Mouse (Mus musculus) kidney, embryonic 15.5 days (tissue): ENCODE results near the gene Kazn. TPM values are rescaled to one million over a fixed set of nuclear protein-coding genes. Genes with fewer than 3 reads are reported as not detected.

ENCODE experiments used
- ATAC-seq: fragments of 200-750 bp; cut with Nextera tagmentation; replicated peaks from 2 replicates; pipeline ENCODE4 v1.8.0; 2017; ENCODE audit warnings: moderate TSS enrichment; ENCODE audit not compliant: low FRiP score
- H3K27ac ChIP-seq: fragments of 300-500 bp; sonication (generic); 2 replicates; pipeline ENCODE4 v1.5.1; 2015; ENCODE audit warnings: mild to moderate bottlenecking, inconsistent platforms
- H3K27me3 ChIP-seq: fragments of 300-500 bp; sonication (generic); 2 replicates; pipeline ENCODE4 v1.6.1; 2015; ENCODE audit warnings: inconsistent platforms
- H3K36me3 ChIP-seq: fragments of 300-500 bp; sonication (generic); 2 replicates; pipeline ENCODE4 v1.6.1; 2015; ENCODE audit warnings: inconsistent platforms
- H3K4me1 ChIP-seq: fragments of 300-500 bp; sonication (generic); 2 replicates; pipeline ENCODE4 v1.6.1; 2015; ENCODE audit warnings: inconsistent platforms
- H3K4me2 ChIP-seq: fragments of 300-500 bp; sonication (generic); 2 replicates; pipeline ENCODE4 v1.6.1; 2015; ENCODE audit warnings: moderate library complexity, mild to moderate bottlenecking, inconsistent platforms
- H3K4me3 ChIP-seq: fragments of 300-500 bp; sonication (generic); replicated peaks from 2 replicates; pipeline ENCODE4 v1.5.1; 2015; ENCODE audit warnings: mild to moderate bottlenecking, inconsistent platforms
- H3K9ac ChIP-seq: fragments of 300-500 bp; sonication (generic); 2 replicates; pipeline ENCODE4 v1.6.1; 2015; ENCODE audit warnings: mild to moderate bottlenecking, inconsistent platforms
- H3K9me3 ChIP-seq: fragments of 300-500 bp; sonication (generic); replicated peaks from 2 replicates; pipeline ENCODE4 v1.6.1; 2016; ENCODE audit warnings: inconsistent platforms
- WGBS: fragments of 180-500 bp; shearing (Covaris S2); methylation state at CpG from one replicate; pipeline ENCODE4 v1.1.7; 2015; ENCODE audit warnings: mixed read lengths; 5-methylcytosine and 5-hydroxymethylcytosine counted together
- polyA plus RNA-seq: library from polyadenylated mRNA; unstranded; fragments of >200 nt; fragmentation: Nextera tagmentation; extraction: Ambion mirVana; gene quantifications from 2 replicates; pipeline ENCODE4 v1.2.1, GENCODE M21; 2015

The Kazn gene
- polyA plus RNA-seq, 1 experiment from 2014 or later: 15.9 TPM

DNA sequence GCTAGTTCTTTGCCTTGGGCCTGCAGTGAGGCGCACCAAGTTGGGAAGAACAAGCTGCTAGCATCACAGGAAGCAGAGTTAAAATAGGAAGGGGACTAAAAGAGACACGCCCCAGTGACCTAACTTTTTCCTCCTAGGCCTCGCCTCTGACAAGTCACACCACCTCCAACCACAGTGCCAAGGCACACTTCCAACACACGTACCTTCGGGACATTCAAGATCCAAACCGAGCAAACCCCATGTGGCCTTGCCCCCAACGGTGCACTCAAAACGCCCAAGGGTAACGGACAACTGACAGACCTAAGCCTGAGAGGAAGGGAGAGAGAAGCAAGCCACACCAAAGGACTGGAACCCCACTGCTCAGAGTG is 53.7 kb downstream of the Kazn start:
- H3K27me3 ChIP-seq: no peaks in the 10 kb centered on the region
- 0 out of 2 replicates have a peak, but pooled peaks cover 5% of the 10 kb centered on the region for H3K36me3 ChIP-seq
- no peak overlapping the region for H3K4me3 ChIP-seq
- 85% methylated on average over 9 of the region's 9 CpGs for WGBS
- H3K9ac ChIP-seq: no peak overlapping the region
- H3K4me1 ChIP-seq: peaks cover 43% of the 10 kb centered on the region
- H3K27ac ChIP-seq: peak overlapping the region; percentile 77
- H3K4me2 ChIP-seq: no peak overlapping the region
- ATAC-seq: no peak
- H3K9me3 ChIP-seq: 0 out of 2 replicates have a peak, but pooled peaks cover 3% of the 10 kb centered on the region

DNA sequence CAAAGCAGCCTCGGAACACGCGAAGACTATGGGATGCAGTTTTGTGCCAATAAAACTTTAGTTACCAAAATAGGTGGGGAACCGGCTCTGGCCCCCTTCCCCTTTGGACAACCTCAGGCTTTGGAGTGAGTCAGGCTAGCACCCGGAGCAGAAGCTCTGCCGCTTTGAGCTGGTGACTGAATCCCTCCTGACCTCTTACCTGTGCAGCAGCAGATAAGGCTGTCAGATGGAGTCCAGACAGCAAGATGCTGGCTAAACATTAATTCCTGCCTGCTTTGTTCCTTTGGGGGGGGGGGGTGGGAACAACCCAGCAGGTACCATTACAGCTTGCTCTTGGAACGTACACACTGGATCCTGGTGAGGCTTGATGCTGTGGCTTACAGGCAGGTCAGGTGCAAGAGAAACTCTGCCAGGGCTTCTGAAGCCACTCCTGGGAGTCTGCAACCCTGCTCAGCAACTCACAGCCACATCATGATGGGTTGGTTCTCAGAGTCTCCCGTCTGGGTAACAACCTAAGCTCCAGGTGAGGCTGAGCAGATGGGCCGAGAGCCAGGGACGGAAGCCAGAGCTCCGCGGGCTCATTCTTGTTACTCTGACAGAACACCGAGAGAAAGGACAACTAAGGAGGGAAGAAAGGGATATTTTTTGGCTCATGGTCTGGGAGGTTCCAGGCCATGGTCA is 54.2 kb downstream of the Kazn start:
- no peak overlapping the region for H3K4me3 ChIP-seq
- ATAC-seq: no peak
- H3K27me3 ChIP-seq: no peaks in the 10 kb centered on the region
- no peak overlapping the region for H3K4me2 ChIP-seq
- H3K9ac ChIP-seq: no peak overlapping the region
- 0 out of 2 replicates have a peak, but pooled peaks cover 3% of the 10 kb centered on the region for H3K9me3 ChIP-seq
- peak overlapping the region; percentile 77 for H3K27ac ChIP-seq
- WGBS: 83% methylated on average over 13 of the region's 13 CpGs
- peaks cover 48% of the 10 kb centered on the region for H3K4me1 ChIP-seq
- 0 out of 2 replicates have a peak, but pooled peaks cover 5% of the 10 kb centered on the region for H3K36me3 ChIP-seq

DNA sequence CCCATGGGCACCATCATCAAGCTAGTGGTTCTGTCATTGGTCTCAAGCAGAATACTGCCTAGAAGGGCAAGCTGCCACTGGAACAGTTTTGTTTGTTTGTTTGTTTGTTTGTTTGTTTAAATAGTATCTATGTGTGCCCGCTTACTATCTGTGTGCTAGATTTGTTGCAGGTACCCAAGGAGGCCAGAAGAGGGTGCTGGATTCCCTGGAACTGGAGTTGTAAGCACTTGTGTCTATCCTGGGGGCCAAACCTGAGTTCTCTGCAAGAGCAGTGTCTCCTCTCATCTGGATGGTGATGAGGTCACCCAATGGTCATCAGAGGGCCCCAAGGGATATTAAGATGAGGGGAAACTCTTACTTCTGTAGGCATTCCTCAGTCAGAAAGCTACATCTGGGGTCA is 55.6 kb downstream of the Kazn start:
- H3K36me3 ChIP-seq: 0 out of 2 replicates have a peak, but pooled peaks cover 5% of the 10 kb centered on the region
- H3K4me2 ChIP-seq: no peak overlapping the region
- no peak overlapping the region for H3K9ac ChIP-seq
- H3K27me3 ChIP-seq: no peaks in the 10 kb centered on the region
- H3K9me3 ChIP-seq: 0 out of 2 replicates have a peak, but pooled peaks cover 3% of the 10 kb centered on the region
- ATAC-seq: no peak
- WGBS: 85% methylated on average over 1 of the region's 1 CpGs
- H3K4me3 ChIP-seq: no peak overlapping the region
- H3K27ac ChIP-seq: no peak overlapping the region
- peaks cover 62% of the 10 kb centered on the region for H3K4me1 ChIP-seq

DNA sequence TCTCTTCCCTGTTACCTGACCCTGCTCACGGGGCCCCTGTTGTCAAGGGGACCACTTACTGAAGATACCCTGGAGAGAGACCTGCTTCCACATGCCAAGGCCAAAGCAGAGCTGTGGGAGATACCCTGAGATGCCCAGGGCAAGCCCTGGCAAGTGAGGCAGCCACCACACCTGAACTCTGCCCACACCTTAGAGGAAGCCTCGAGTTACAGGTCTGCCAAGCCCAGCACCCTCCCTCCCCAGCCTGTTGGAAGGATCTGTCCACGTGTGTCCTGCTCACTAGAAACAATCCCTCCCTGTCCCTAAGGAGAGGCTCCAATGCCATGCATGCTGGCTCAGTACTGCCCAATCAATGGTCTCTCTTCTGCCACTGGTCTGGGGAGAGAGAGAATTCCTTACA is 56.2 kb downstream of the Kazn start:
- H3K4me1 ChIP-seq: peaks cover 62% of the 10 kb centered on the region
- no peak overlapping the region for H3K9ac ChIP-seq
- H3K4me2 ChIP-seq: no peak overlapping the region
- WGBS: 67% methylated on average over 3 of the region's 3 CpGs
- H3K4me3 ChIP-seq: no peak overlapping the region
- H3K27me3 ChIP-seq: no peaks in the 10 kb centered on the region
- H3K9me3 ChIP-seq: 0 out of 2 replicates have a peak, but pooled peaks cover 3% of the 10 kb centered on the region
- no peak overlapping the region for H3K27ac ChIP-seq
- ATAC-seq: no peak
- 0 out of 2 replicates have a peak, but pooled peaks cover 5% of the 10 kb centered on the region for H3K36me3 ChIP-seq

DNA sequence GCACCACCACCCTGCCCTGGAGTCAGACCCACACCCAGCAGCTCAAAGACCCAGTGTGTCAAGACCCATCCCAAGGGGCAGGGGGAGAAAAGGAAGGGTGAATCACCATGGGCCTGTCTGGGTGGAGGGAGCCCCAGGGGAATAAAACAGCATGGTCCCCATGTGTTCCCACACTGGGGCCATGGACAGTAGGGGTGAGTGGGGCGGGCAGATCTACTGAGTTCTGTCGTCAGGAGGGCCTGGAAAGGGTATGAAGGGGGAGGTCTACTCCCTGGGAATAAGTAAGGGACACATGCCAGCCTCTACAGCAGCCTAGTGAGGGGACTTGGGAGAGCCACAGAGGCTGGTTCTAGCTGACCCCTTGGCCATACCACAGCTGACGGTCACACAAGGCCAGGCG is 57.6 kb downstream of the Kazn start:
- H3K27ac ChIP-seq: 0 out of 2 replicates have a peak overlapping the region, but pooled peaks have one; percentile 89
- 0 out of 2 replicates have a peak, but pooled peaks cover 3% of the 10 kb centered on the region for H3K9me3 ChIP-seq
- H3K9ac ChIP-seq: no peak overlapping the region
- H3K4me3 ChIP-seq: no peak overlapping the region
- no peak overlapping the region for H3K4me2 ChIP-seq
- WGBS: 81% methylated on average over 4 of the region's 4 CpGs
- peaks cover 59% of the 10 kb centered on the region for H3K4me1 ChIP-seq
- H3K36me3 ChIP-seq: peaks cover 11% of the 10 kb centered on the region; the same call in 1 of the 2 replicates
- H3K27me3 ChIP-seq: no peaks in the 10 kb centered on the region
- ATAC-seq: no peak

DNA sequence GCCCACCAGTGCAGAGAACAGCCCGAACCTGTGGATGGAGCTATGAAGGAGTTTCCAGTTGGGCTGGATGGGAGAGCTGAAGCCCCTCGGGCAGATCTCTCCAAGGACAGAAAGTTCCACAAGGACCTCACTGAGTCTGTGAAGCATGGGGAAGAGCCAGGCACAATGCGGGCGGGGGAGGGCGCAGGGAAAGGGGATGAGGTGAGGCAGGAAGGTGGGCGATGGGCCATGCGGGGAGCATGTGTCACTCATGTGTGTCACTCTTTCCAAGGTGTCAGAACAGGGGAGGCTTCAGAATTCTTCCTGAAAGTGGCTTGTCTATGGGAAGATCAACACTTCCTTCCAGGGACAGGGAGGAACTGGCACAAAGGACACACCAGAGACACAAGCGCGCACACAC is 58.3 kb downstream of the Kazn start:
- H3K4me1 ChIP-seq: peaks cover 56% of the 10 kb centered on the region
- H3K9ac ChIP-seq: no peak overlapping the region
- no peak overlapping the region for H3K4me2 ChIP-seq
- peaks cover 9% of the 10 kb centered on the region; the same call in 1 of the 2 replicates for H3K36me3 ChIP-seq
- H3K4me3 ChIP-seq: no peak overlapping the region
- WGBS: 66% methylated on average over 9 of the region's 9 CpGs
- no peaks in the 10 kb centered on the region for H3K27me3 ChIP-seq
- no peaks in the 10 kb centered on the region for H3K9me3 ChIP-seq
- peak overlapping the region; percentile 89 for H3K27ac ChIP-seq
- no peak; the same call in 1 of the 2 replicates for ATAC-seq

DNA sequence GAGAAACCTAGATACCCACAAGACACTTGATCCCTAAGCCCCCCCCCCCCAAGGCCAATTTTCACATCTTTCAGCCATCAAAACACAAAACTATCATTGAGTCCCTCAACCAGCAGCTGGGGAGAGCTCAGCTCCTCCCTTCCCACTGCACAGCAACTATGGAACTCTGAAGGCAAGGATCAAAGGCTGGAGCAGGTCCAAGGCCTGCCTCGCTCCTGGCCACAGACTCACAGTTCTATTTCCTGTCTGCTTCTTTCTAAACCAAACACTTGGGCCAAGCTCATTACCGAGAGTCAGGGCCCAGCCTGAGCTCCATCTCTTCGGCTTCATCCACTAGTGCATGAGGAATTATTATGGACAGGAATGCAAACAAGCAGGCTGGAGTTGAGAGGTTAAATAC is 58.9 kb downstream of the Kazn start:
- Histone ChIP-seq H3K36me3 (peaks cover 6% of the 10 kb centered on the region; the same call in 1 of the 2 replicates), H3K9me3 (no peaks in the 10 kb centered on the region), H3K9ac (no peak overlapping the region), H3K4me2 (no peak overlapping the region), H3K27me3 (no peaks in the 10 kb centered on the region), H3K27ac (peak overlapping the region; percentile 89), H3K4me1 (peaks cover 53% of the 10 kb centered on the region), H3K4me3 (no peak overlapping the region)
- peak; percentile 67 for ATAC-seq
- WGBS: 10% methylated on average over 3 of the region's 3 CpGs

DNA sequence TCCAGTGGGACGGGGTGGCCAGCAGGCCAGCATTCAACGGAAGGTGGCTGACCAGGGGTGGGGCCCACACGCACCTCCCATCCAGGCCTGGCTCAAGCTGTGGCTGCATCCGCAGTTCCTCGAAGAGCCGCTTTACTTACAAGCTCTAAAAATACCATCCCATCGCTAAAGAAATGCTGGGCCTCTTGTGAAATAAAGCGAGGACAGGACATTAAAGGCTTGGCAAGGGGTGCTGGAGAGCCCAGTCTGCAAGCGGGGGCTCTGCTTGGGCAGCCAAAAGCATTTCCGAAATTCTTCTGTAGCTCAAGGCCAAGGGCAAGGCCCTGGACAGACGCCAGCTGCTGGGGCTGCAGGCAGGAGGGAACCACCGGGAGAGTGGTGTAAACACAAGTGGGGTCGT is 59.7 kb downstream of the Kazn start:
- Histone ChIP-seq H3K4me3 (no peak overlapping the region), H3K27me3 (no peaks in the 10 kb centered on the region), H3K4me1 (peaks cover 55% of the 10 kb centered on the region), H3K27ac (peak overlapping the region; percentile 89), H3K9me3 (no peaks in the 10 kb centered on the region), H3K4me2 (0 out of 2 replicates have a peak overlapping the region, but pooled peaks have one; percentile 12), H3K9ac (no peak overlapping the region), H3K36me3 (peaks cover 6% of the 10 kb centered on the region; the same call in 1 of the 2 replicates)
- peak; percentile 43; the same call in 1 of the 2 replicates for ATAC-seq
- 20% methylated on average over 13 of the region's 13 CpGs for WGBS

DNA sequence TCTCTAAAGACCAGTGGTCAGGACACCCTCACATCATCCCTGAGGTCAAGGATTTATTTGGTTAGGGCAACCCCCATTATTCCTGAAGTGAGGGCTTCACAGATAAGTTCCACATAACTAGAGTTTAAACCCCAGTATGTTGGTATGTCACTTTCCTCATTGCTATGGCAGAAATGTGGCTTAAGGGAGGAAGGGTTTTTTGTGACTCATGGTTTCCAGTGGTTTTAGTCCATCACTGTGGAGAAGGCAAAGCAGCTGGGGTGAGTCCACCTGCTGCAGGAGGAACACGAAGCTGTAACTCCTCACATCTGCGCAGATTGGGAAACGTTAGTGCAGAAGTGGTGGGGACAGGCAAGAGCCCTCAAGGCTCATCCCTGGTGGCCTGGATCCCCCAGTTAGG is 62.5 kb downstream of the Kazn start:
- no peak for ATAC-seq
- no peak overlapping the region for H3K4me2 ChIP-seq
- H3K9ac ChIP-seq: no peak overlapping the region
- WGBS: 92% methylated on average over 3 of the region's 3 CpGs
- H3K27ac ChIP-seq: no peak overlapping the region
- peaks cover 72% of the 10 kb centered on the region for H3K4me1 ChIP-seq
- peaks cover 6% of the 10 kb centered on the region; the same call in 1 of the 2 replicates for H3K36me3 ChIP-seq
- H3K9me3 ChIP-seq: no peaks in the 10 kb centered on the region
- no peak overlapping the region for H3K4me3 ChIP-seq
- no peaks in the 10 kb centered on the region for H3K27me3 ChIP-seq

DNA sequence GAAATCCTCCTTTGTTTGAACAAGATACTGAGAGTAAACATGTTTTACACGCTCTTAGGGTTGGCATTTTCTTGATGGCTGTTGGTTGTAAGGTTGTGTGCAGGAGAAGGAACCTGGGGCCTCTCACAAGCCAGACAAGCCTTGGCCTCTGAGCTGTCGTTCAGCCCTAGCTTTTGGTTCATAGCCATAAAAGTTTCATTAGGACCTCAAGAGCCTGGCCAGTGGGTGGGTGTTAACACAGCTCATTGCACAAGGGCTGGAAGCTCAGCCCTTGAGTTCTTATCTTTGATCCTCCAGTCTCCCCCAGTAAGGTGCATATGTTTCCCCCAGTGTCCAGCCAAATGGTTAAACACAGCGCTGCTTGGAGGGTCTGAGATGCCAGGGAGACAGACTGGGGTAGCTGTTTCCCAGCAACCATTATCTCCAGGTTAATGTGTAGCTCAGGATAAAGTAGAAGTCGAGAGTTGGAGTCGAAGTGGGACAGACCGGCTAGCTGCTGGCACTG is 65.2 kb downstream of the Kazn start:
- no peak overlapping the region for H3K4me3 ChIP-seq
- H3K9me3 ChIP-seq: no peaks in the 10 kb centered on the region
- ATAC-seq: peak; percentile 74
- H3K36me3 ChIP-seq: peaks cover 6% of the 10 kb centered on the region; the same call in 1 of the 2 replicates
- 21% methylated on average over 6 of the region's 6 CpGs for WGBS
- H3K9ac ChIP-seq: no peak overlapping the region
- H3K4me1 ChIP-seq: peaks cover 66% of the 10 kb centered on the region
- no peak overlapping the region for H3K4me2 ChIP-seq
- H3K27me3 ChIP-seq: no peaks in the 10 kb centered on the region
- peak overlapping the region; percentile 90 for H3K27ac ChIP-seq

DNA sequence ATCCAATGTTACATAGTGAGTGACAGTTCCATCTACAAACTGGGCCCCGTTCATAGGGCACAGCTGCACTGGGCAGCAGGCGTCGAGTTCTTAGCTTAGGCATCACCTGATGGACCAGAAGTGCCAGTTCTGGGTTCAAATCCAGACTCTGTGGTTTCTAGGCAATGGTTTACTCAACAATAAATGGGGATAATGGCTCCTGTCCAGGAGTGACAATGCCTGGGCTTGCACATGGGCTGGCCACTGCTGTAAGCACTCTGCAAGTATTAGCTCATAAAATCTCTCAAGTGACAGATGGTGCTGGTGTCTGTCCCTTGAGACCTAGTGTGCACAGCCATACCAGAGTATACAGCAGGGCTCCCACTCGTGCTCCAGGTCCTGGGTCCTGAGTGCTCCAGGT is 66.3 kb downstream of the Kazn start:
- 80% methylated on average over 4 of the region's 4 CpGs for WGBS
- Histone ChIP-seq H3K4me1 (peaks cover 68% of the 10 kb centered on the region), H3K4me2 (no peak overlapping the region), H3K9me3 (no peaks in the 10 kb centered on the region), H3K36me3 (peaks cover 6% of the 10 kb centered on the region; the same call in 1 of the 2 replicates), H3K27me3 (no peaks in the 10 kb centered on the region), H3K9ac (no peak overlapping the region), H3K27ac (peak overlapping the region; percentile 90), H3K4me3 (no peak overlapping the region)
- ATAC-seq: no peak

DNA sequence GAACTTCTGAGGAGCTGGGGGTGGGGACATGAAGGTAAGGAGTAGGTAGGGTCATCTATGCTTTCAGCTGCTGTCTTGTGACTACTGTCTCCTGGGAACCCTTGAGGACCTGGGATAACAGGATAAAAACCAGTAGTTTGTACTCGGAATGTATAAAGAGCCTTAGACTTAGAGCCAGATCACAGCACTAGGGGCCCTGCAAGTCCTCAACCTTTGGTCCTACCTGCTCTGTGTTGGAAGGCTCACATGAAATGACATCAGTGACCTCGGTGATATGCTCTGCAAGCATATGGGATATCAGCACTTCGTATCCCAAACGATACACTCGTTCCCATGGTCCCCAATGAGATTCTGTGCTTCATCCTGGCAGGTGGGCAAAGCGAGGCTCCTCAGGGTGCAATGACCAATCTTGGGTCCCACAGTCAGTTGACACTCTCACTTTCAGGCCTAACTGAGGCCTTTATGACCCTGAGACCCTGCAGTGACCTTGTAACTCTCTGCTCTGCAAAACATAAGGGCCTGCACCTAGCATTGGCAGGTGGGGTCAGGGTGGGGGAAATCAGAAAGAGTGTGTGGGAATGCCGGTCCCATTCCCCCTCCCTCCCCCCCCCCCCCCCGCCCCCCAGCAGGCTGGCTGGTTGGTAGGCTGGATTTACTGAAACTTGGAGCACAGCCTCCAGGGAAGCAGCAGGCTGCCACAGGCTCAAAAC is 67.3 kb downstream of the Kazn start:
- Histone ChIP-seq H3K9me3 (no peaks in the 10 kb centered on the region), H3K4me1 (peaks cover 78% of the 10 kb centered on the region), H3K4me2 (no peak overlapping the region), H3K4me3 (no peak overlapping the region), H3K27me3 (no peaks in the 10 kb centered on the region), H3K27ac (peak overlapping the region; percentile 90), H3K36me3 (peaks cover 3% of the 10 kb centered on the region; the same call in 1 of the 2 replicates), H3K9ac (no peak overlapping the region)
- 82% methylated on average over 7 of the region's 8 CpGs for whole genome bisulfite sequencing
- no peak for ATAC-seq
